Mouse (Mus musculus): ENCODE measurements around the gene A630095E13Rik.
A peak's percentile ranks its signal among the peaks of the same experiment; 100 is the strongest.
"Not testable (repeated sequence)": the region's sequence is repeated elsewhere in the genome, so short reads cannot be mapped to it uniquely, and the experiment has no call there.

The A630095E13Rik gene

DNA sequence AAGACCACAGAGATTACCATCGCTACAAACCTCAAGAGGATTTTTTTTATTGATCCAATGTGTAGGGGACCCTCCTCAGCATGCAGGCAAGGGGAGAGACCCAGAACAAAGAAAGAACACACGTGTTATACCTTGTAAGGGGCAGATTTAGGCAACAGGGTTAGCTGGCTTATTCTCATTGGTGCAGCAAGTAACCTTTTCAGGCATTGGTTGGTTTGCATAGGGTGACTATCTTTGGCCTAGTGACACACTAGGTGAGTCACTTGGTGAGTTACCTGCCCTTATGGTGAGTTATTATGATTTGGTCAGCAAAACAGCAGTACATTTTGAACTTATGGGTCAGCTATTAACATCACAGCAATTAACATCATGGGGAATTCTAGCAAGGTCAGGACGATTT lies at the start of gene A630095E13Rik:
A630095E13Rik (minus strand) TSS at position 101 of the 400 bp plus-strand sequence.
- DNase-seq (ENCODE audit: low read depth, low spot score), result not testable (repeated sequence)

DNA sequence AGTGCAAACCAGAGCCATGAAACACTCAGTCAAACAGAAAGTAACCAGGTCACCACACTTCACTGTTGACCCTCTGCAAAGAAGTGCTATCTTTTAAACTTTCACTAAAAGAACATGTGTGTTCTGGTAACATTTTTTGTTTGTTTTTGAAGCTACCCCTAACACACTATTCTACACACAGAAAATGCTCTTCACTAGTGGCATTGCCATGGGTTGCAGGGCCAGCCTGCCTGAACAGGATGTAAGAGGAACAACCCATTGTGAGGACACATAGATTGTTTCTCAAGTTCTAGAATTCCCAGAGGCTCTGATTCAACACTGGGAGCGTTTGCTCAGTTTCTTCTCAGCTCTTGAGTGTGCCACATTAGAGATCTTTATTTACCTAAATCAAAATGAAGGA lies 49.7 kb upstream of the A630095E13Rik start, which contains the start of gene Acrv1:
Acrv1 (plus strand) TSS at position 301 of the 400 bp plus-strand sequence.
- no peak for DNase-seq (ENCODE audit: low read depth, low spot score)

DNA sequence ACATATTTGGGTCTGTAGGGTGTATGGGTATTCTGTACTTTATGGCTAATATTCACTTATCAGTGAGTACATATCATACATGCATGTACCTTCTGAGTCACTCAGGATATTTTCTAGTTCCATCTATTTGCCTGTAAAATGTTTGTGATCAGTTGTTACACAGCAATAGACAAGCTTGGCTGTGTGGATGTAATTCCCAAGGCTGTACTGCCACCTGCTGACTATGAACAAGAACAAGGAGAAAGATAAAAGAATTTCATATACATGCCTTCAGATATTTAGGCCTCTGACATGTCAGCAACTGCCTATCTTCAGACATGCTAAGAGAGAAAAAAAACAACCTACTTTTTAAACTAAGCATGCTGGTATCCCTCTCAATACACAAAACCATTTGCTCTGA lies 44.2 kb upstream of the A630095E13Rik start:
- DNase-seq (ENCODE audit: low read depth, low spot score), result peak; percentile 4

GRCm38 (mm10) chr9:36681424-36681823 lies 38.2 kb upstream of the A630095E13Rik start:
- DNase-seq (ENCODE audit: low read depth, low spot score), result no peak

Measured in WW6 (cell line).